Mouse (Mus musculus): ENCODE measurements around the gene Brca2. TPM values are rescaled to one million over a fixed set of nuclear protein-coding genes. Genes with fewer than 3 reads are reported as not detected.

Brca2 gene
- polyA plus RNA-seq, 1 experiment from 2014 or later: 4.2 TPM

- peak overlapping the region; percentile 32; the same call in 1 of the 2 replicates for H3K4me3 ChIP-seq (ENCODE audit: inconsistent target)
- 23% methylated on average over 21 of the region's 21 CpGs for WGBS (ENCODE audit: missing documents)
- H3K27ac ChIP-seq: peak overlapping the region; percentile 60
- H3K36me3 ChIP-seq (ENCODE audit: inconsistent target): no peaks in the 10 kb centered on the region
- peaks cover under 1% of the 10 kb centered on the region; the same call in 1 of the 2 replicates for H3K79me2 ChIP-seq (ENCODE audit: inconsistent target)
These were observed 76.0 kb downstream of the Brca2 start for GRCm38 (mm10) chr5:150598202-150599119.

- Histone ChIP-seq H3K79me2 (ENCODE audit: inconsistent target) (no peaks in the 10 kb centered on the region), H3K27ac (peak overlapping the region; percentile 51), H3K36me3 (ENCODE audit: inconsistent target) (no peaks in the 10 kb centered on the region), H3K4me3 (ENCODE audit: inconsistent target) (peak overlapping the region; percentile 32)
- WGBS (ENCODE audit: missing documents): 28% methylated on average over 13 of the region's 13 CpGs
These were observed 77.2 kb downstream of the Brca2 start for GRCm38 (mm10) chr5:150599301-150600294.

GRCm38 (mm10) chr5:150600554-150601440, 78.4 kb downstream of the Brca2 start:
- no peak overlapping the region for H3K4me3 ChIP-seq (ENCODE audit: inconsistent target)
- peak overlapping the region; percentile 51 for H3K27ac ChIP-seq
- no peaks in the 10 kb centered on the region for H3K36me3 ChIP-seq (ENCODE audit: inconsistent target)
- WGBS (ENCODE audit: missing documents): 14% methylated on average over 20 of the region's 20 CpGs
- H3K79me2 ChIP-seq (ENCODE audit: inconsistent target): no peaks in the 10 kb centered on the region

GRCm38 (mm10) chr5:150601441-150602230, 79.2 kb downstream of the Brca2 start:
- Histone ChIP-seq H3K79me2 (ENCODE audit: inconsistent target) (no peaks in the 10 kb centered on the region), H3K36me3 (ENCODE audit: inconsistent target) (no peaks in the 10 kb centered on the region), H3K27ac (peak overlapping the region; percentile 51), H3K4me3 (ENCODE audit: inconsistent target) (no peak overlapping the region)
- WGBS (ENCODE audit: missing documents): 82% methylated on average over 14 of the region's 14 CpGs

- Histone ChIP-seq H3K27ac (no peak overlapping the region), H3K4me3 (ENCODE audit: inconsistent target) (no peak overlapping the region), H3K79me2 (ENCODE audit: inconsistent target) (no peaks in the 10 kb centered on the region), H3K36me3 (ENCODE audit: inconsistent target) (no peaks in the 10 kb centered on the region)
- 94% methylated on average over 6 of the region's 6 CpGs for WGBS (ENCODE audit: missing documents)
These were observed 83.7 kb downstream of the Brca2 start for GRCm38 (mm10) chr5:150606131-150606530.

GRCm38 (mm10) chr5:150607631-150608030, 85.2 kb downstream of the Brca2 start:
- no peak overlapping the region for H3K4me3 ChIP-seq (ENCODE audit: inconsistent target)
- H3K79me2 ChIP-seq (ENCODE audit: inconsistent target): no peaks in the 10 kb centered on the region
- 95% methylated on average over 8 of the region's 8 CpGs for WGBS (ENCODE audit: missing documents)
- no peak overlapping the region for H3K27ac ChIP-seq
- no peaks in the 10 kb centered on the region for H3K36me3 ChIP-seq (ENCODE audit: inconsistent target)

GRCm38 (mm10) chr5:150611136-150611535, 88.7 kb downstream of the Brca2 start:
- no peak overlapping the region for H3K27ac ChIP-seq
- no peaks in the 10 kb centered on the region for H3K79me2 ChIP-seq (ENCODE audit: inconsistent target)
- no peak overlapping the region for H3K4me3 ChIP-seq (ENCODE audit: inconsistent target)
- 93% methylated on average over 1 of the region's 1 CpGs for WGBS (ENCODE audit: missing documents)
- no peaks in the 10 kb centered on the region for H3K36me3 ChIP-seq (ENCODE audit: inconsistent target)

- Histone ChIP-seq H3K36me3 (ENCODE audit: inconsistent target) (no peaks in the 10 kb centered on the region), H3K79me2 (ENCODE audit: inconsistent target) (no peaks in the 10 kb centered on the region), H3K4me3 (ENCODE audit: inconsistent target) (no peak overlapping the region), H3K27ac (no peak overlapping the region)
- 11% methylated on average over 12 of the region's 12 CpGs for WGBS (ENCODE audit: missing documents)
These were observed 89.3 kb downstream of the Brca2 start for GRCm38 (mm10) chr5:150611697-150612096.

GRCm38 (mm10) chr5:150614054-150614453, 91.6 kb downstream of the Brca2 start:
- H3K4me3 ChIP-seq (ENCODE audit: inconsistent target): no peak overlapping the region
- WGBS (ENCODE audit: missing documents): 96% methylated on average over 2 of the region's 2 CpGs
- no peaks in the 10 kb centered on the region for H3K79me2 ChIP-seq (ENCODE audit: inconsistent target)

GRCm38 (mm10) chr5:150616216-150616615, 93.8 kb downstream of the Brca2 start:
- 96% methylated on average over 2 of the region's 2 CpGs for WGBS (ENCODE audit: missing documents)
- Histone ChIP-seq H3K79me2 (ENCODE audit: inconsistent target) (no peaks in the 10 kb centered on the region), H3K36me3 (ENCODE audit: inconsistent target) (no peaks in the 10 kb centered on the region), H3K27ac (no peak overlapping the region), H3K4me3 (ENCODE audit: inconsistent target) (no peak overlapping the region)

More at GRCm38 (mm10) chr5:150614054-150614453, 91.6 kb downstream of the Brca2 start:
- Histone ChIP-seq H3K36me3 (ENCODE audit: inconsistent target) (no peaks in the 10 kb centered on the region), H3K27ac (no peak overlapping the region)

- no peak overlapping the region for H3K4me3 ChIP-seq (ENCODE audit: inconsistent target)
- no peak overlapping the region for H3K27ac ChIP-seq
- no peaks in the 10 kb centered on the region for H3K36me3 ChIP-seq (ENCODE audit: inconsistent target)
- 64% methylated on average over 3 of the region's 3 CpGs for WGBS (ENCODE audit: missing documents)
- no peaks in the 10 kb centered on the region for H3K79me2 ChIP-seq (ENCODE audit: inconsistent target)
These were observed 94.3 kb downstream of the Brca2 start for GRCm38 (mm10) chr5:150616731-150617130.

GRCm38 (mm10) chr5:150618599-150619355, 96.3 kb downstream of the Brca2 start:
- Histone ChIP-seq H3K27ac (no peak overlapping the region), H3K4me3 (ENCODE audit: inconsistent target) (no peak overlapping the region), H3K79me2 (ENCODE audit: inconsistent target) (no peaks in the 10 kb centered on the region), H3K36me3 (ENCODE audit: inconsistent target) (no peaks in the 10 kb centered on the region)
- 99% methylated on average over 9 of the region's 10 CpGs for WGBS (ENCODE audit: missing documents)
